Mouse (Mus musculus): ENCODE data around the gene Gm10959. TPM values are rescaled to one million over a fixed set of nuclear protein-coding genes. Genes with fewer than 3 reads are reported as not detected.

Gm10959 gene
- polyA plus RNA-seq, 1 experiment = not detected

GRCm38 (mm10) chr3:122868270-122868669 is 50.9 kb downstream of the Gm10959 start:
- no peaks in the 10 kb centered on the region for H3K27me3 ChIP-seq (ENCODE audit: control insufficient read depth, insufficient read depth, low read length)
- DNase-seq (ENCODE audit: low read depth in 1 of 2, low spot score in 2 of 2) = no peak
- no peak overlapping the region for H3K4me3 ChIP-seq (ENCODE audit: extremely low read depth, insufficient read depth, insufficient read length)
- no peaks in the 10 kb centered on the region for H3K4me1 ChIP-seq (ENCODE audit: control insufficient read depth, insufficient read depth, insufficient read length)
- H3K27ac ChIP-seq (ENCODE audit: insufficient read depth, low read length) = no peak overlapping the region
- no peaks in the 10 kb centered on the region for H3K36me3 ChIP-seq (ENCODE audit: control insufficient read depth, insufficient read depth, low read length)
- WGBS = 100% methylated on average over 1 of the region's 1 CpGs
- TF ChIP-seq POLR2A (IDR thresholded peaks at IDR 0.05; ENCODE audit: low read depth, low read length) = no peak

- WGBS = 82% methylated on average over 4 of the region's 4 CpGs
- H3K36me3 ChIP-seq (ENCODE audit: control insufficient read depth, insufficient read depth, low read length) = no peaks in the 10 kb centered on the region
- H3K4me1 ChIP-seq (ENCODE audit: control insufficient read depth, insufficient read depth, insufficient read length) = no peaks in the 10 kb centered on the region
- TF ChIP-seq CTCF (IDR thresholded peaks at IDR 0.05; ENCODE audit: extremely low read depth, insufficient read depth, insufficient read length, insufficient replicate concordance) (no peak), POLR2A (IDR thresholded peaks at IDR 0.05; ENCODE audit: low read depth, low read length) (no peak)
- no peak overlapping the region for H3K4me3 ChIP-seq (ENCODE audit: extremely low read depth, insufficient read depth, insufficient read length)
- DNase-seq (ENCODE audit: low read depth in 1 of 2, low spot score in 2 of 2) = no peak
- H3K27me3 ChIP-seq (ENCODE audit: control insufficient read depth, insufficient read depth, low read length) = no peaks in the 10 kb centered on the region
- no peak overlapping the region for H3K27ac ChIP-seq (ENCODE audit: insufficient read depth, low read length)
Measured at GRCm38 (mm10) chr3:122865092-122865491, 54.1 kb downstream of the Gm10959 start.

Other genes with a start within 250 kb of the Gm10959 start
- 1.3 and 1.4 TPM in 2 replicates for gene Pde5a, start 190.4 kb downstream of the Gm10959 start, polyA plus RNA-seq (2012; rRNA removed)
- not detected in 2 replicates for gene Fabp2, start 24.3 kb downstream of the Gm10959 start, polyA plus RNA-seq (2012; rRNA removed)
- 16.0 and 18.9 TPM in 2 replicates for gene 1810037I17Rik, start 4.8 kb upstream of the Gm10959 start, polyA plus RNA-seq (2012; rRNA removed)
- gene Usp53, start 65.2 kb upstream of the Gm10959 start, polyA plus RNA-seq (2012; rRNA removed) = 1.4 TPM in 2 replicates
- gene Myoz2, start 115.7 kb upstream of the Gm10959 start, polyA plus RNA-seq (2012; rRNA removed) = not detected in 2 replicates

All from spleen, adult 2 months (tissue).